Mouse (Mus musculus): Measurements from ENCODE around the gene Stxbp3. TPM values are rescaled to one million over a fixed set of nuclear protein-coding genes. Genes with fewer than 3 reads are reported as not detected.

Stxbp3 gene
- polyA plus RNA-seq, 1 experiment from 2014 or later = 29.2 TPM

DNA sequence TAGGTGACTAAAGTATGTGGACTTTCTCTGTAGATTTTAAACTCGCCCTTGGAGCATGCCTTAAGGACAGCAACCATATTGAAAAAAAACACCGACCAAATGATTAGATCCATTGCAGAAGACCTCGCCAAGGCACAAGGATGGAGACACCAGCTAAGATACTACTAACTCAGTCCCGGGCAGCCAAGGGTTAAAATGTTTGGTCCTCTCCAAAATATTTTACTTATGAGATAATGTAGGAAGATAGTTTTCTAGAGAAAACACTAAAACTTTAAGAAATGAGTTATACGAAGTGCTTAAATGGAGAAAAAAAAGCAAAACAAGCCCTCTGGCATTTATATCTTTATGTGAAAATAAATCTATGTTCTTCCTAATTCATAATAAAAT is 58.4 kb downstream of the Stxbp3 start:
- no peak for DNase-seq (ENCODE audit: low spot score)
- Histone ChIP-seq H3K4me2 (ENCODE audit: low read depth, low read length) (no peak overlapping the region), H3K4me3 (ENCODE audit: low read depth, low read length) (no peak overlapping the region), H3K27ac (replicated peaks; ENCODE audit: low read depth, low read length) (no peak overlapping the region), H3K27me3 (ENCODE audit: control insufficient read depth, insufficient read depth, low read length) (no peaks in the 10 kb centered on the region), H3K9me3 (replicated peaks; ENCODE audit: control insufficient read depth, low read length) (no peaks in the 10 kb centered on the region), H3K4me1 (ENCODE audit: control insufficient read depth, insufficient read depth, low read length) (no peaks in the 10 kb centered on the region), H3K9ac (replicated peaks; ENCODE audit: low read length) (no peak overlapping the region), H3K36me3 (replicated peaks; ENCODE audit: control insufficient read depth, insufficient read depth, low read depth, low read length) (no peaks in the 10 kb centered on the region)
- 79% methylated on average over 5 of the region's 5 CpGs for WGBS
- ATAC-seq (replicated peaks; ENCODE audit: insufficient number of reproducible peaks, low FRiP score, low TSS enrichment, low read depth) = no peak

DNA sequence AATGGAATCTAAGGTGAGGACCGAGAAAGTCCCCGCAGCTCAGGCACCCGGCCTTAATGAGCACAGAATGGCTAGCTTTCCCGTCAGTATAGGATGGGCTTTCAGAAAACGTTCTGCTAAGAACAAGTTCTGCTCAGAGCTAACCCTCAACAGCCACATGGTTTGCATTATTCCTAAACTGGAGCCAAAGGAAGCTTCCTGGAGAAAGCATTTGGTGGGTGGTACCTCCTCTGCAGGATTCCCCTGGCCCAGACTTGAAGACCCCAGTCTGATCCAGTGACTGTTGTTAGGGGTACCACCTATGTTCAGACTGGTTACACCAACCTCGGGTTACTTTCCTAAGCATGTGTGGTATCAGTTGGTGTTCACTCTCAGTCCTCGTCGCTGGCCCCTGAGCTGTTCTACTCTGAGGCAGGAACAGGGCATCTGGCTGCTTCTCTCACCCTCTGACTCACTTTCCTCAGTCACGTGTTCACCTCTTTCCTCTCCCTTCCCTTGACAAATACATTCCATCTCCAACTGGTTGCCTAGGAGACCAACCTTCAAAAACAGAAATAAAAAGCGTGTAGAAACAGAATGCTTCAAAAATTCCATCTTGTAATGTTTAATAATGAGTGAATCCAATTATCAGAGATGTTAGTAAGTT is 59.0 kb downstream of the Stxbp3 start:
- Histone ChIP-seq H3K4me3 (ENCODE audit: low read depth, low read length) (no peak overlapping the region), H3K4me2 (ENCODE audit: low read depth, low read length) (no peak overlapping the region), H3K27ac (replicated peaks; ENCODE audit: low read depth, low read length) (no peak overlapping the region), H3K36me3 (replicated peaks; ENCODE audit: control insufficient read depth, insufficient read depth, low read depth, low read length) (no peaks in the 10 kb centered on the region), H3K4me1 (ENCODE audit: control insufficient read depth, insufficient read depth, low read length) (no peaks in the 10 kb centered on the region), H3K27me3 (ENCODE audit: control insufficient read depth, insufficient read depth, low read length) (no peaks in the 10 kb centered on the region), H3K9ac (replicated peaks; ENCODE audit: low read length) (no peak overlapping the region), H3K9me3 (replicated peaks; ENCODE audit: control insufficient read depth, low read length) (no peaks in the 10 kb centered on the region)
- ATAC-seq (replicated peaks; ENCODE audit: insufficient number of reproducible peaks, low FRiP score, low TSS enrichment, low read depth) = no peak
- peak; percentile 50 for DNase-seq (ENCODE audit: low spot score)
- 60% methylated on average over 10 of the region's 10 CpGs for WGBS

DNA sequence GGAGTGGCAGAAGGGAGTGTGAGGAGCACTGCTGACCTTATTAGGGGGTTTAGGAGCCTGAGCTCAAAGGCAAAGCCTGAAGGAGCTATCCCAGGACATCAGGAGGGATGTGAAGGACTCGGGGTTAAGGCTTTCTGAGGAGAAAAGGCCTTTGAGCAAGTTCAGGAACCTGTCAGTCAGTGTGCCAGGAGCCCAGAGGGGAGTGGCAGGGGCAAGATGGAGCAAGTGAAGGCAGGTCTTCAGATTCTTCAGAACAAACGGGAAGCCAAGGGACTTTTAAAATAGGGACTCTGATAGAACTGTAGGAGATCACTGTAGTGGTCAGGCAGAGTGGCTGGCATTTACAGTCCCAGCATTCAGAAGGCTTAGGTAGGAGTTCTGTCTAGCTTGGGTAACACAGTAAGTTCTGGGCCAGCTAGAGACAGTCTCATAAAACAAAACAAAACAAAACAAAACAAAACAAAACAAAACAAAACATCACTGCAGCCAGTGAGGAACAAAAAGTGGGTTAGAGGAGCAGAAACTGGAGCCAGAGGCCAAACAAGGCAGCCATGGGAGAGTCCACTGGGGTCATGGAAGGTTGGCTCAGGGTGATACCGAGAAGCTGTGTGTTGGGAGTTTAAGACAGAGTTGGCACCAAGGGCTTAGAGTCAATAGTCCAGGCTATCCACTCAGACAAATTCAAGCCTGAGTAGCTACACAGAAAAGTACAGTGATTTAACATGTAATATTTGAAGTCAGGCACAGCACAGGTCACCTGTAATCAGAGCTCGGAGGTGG is 61.4 kb downstream of the Stxbp3 start:
- 67% methylated on average over 4 of the region's 4 CpGs for WGBS
- no peaks in the 10 kb centered on the region for H3K9me3 ChIP-seq (replicated peaks; ENCODE audit: control insufficient read depth, low read length)
- ATAC-seq (replicated peaks; ENCODE audit: insufficient number of reproducible peaks, low FRiP score, low TSS enrichment, low read depth) (no peak), DNase-seq (ENCODE audit: low spot score) (no peak)
- no peaks in the 10 kb centered on the region for H3K27me3 ChIP-seq (ENCODE audit: control insufficient read depth, insufficient read depth, low read length)
- no peak overlapping the region for H3K4me2 ChIP-seq (ENCODE audit: low read depth, low read length)
- no peak overlapping the region for H3K27ac ChIP-seq (replicated peaks; ENCODE audit: low read depth, low read length)
- H3K36me3 ChIP-seq (replicated peaks; ENCODE audit: control insufficient read depth, insufficient read depth, low read depth, low read length) = no peaks in the 10 kb centered on the region
- no peak overlapping the region for H3K4me3 ChIP-seq (ENCODE audit: low read depth, low read length)
- no peaks in the 10 kb centered on the region for H3K4me1 ChIP-seq (ENCODE audit: control insufficient read depth, insufficient read depth, low read length)
- no peak overlapping the region for H3K9ac ChIP-seq (replicated peaks; ENCODE audit: low read length)

DNA sequence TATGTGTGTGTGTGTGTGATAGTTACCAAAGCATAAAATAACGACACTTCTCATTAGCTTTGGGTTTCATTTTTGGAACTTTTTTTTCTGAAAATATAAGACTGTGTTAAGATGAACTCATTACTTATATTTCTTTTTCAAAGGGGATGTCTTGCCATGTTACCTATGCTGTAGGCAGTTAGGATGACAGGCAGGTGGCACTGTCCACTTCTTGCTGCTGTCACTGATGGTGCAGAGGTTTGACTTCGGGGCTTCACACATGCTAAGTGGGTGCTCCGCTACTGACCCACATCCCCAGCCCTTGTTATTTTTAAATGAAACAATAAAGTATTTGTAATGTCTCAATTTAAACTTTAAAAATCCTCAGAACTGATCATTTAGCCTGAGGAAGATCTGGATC is 67.5 kb downstream of the Stxbp3 start:
- Histone ChIP-seq H3K4me2 (ENCODE audit: low read depth, low read length) (no peak overlapping the region), H3K4me1 (ENCODE audit: control insufficient read depth, insufficient read depth, low read length) (no peaks in the 10 kb centered on the region), H3K27ac (replicated peaks; ENCODE audit: low read depth, low read length) (no peak overlapping the region), H3K36me3 (replicated peaks; ENCODE audit: control insufficient read depth, insufficient read depth, low read depth, low read length) (no peaks in the 10 kb centered on the region), H3K9me3 (replicated peaks; ENCODE audit: control insufficient read depth, low read length) (no peaks in the 10 kb centered on the region), H3K27me3 (ENCODE audit: control insufficient read depth, insufficient read depth, low read length) (no peaks in the 10 kb centered on the region), H3K9ac (replicated peaks; ENCODE audit: low read length) (no peak overlapping the region), H3K4me3 (ENCODE audit: low read depth, low read length) (no peak overlapping the region)
- 91% methylated on average over 3 of the region's 3 CpGs for WGBS
- ATAC-seq (replicated peaks; ENCODE audit: insufficient number of reproducible peaks, low FRiP score, low TSS enrichment, low read depth) (no peak), DNase-seq (ENCODE audit: low spot score) (no peak)

DNA sequence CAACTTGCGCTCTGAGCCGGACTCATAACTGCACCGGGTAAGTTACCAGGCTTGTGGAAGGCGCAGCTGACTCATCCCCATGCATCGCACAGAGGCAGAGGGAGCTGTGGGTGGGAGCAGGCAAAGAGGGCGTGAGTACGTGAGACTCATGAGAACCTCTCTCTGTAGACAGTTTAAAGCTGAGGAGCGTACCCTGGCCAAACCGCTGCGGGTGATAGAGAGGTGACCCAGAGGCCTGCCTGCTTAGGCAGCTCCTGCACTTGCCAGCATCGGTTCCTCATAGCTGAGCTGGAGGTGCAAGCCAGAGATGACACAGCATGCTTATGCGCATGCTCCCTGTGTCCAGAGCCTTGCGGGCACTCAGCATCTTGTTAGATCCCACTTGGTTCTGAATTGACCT is 68.1 kb downstream of the Stxbp3 start:
- WGBS = 87% methylated on average over 13 of the region's 13 CpGs
- ATAC-seq (replicated peaks; ENCODE audit: insufficient number of reproducible peaks, low FRiP score, low TSS enrichment, low read depth) (no peak), DNase-seq (ENCODE audit: low spot score) (no peak)
- Histone ChIP-seq H3K4me2 (ENCODE audit: low read depth, low read length) (no peak overlapping the region), H3K27ac (replicated peaks; ENCODE audit: low read depth, low read length) (no peak overlapping the region), H3K9ac (replicated peaks; ENCODE audit: low read length) (no peak overlapping the region), H3K4me1 (ENCODE audit: control insufficient read depth, insufficient read depth, low read length) (no peaks in the 10 kb centered on the region), H3K9me3 (replicated peaks; ENCODE audit: control insufficient read depth, low read length) (no peaks in the 10 kb centered on the region), H3K4me3 (ENCODE audit: low read depth, low read length) (no peak overlapping the region), H3K36me3 (replicated peaks; ENCODE audit: control insufficient read depth, insufficient read depth, low read depth, low read length) (no peaks in the 10 kb centered on the region), H3K27me3 (ENCODE audit: control insufficient read depth, insufficient read depth, low read length) (no peaks in the 10 kb centered on the region)

- no peak overlapping the region for H3K9ac ChIP-seq (replicated peaks; ENCODE audit: low read length)
- WGBS = 48% methylated on average over 6 of the region's 6 CpGs
- H3K4me2 ChIP-seq (ENCODE audit: low read depth, low read length) = no peak overlapping the region
- no peak overlapping the region for H3K4me3 ChIP-seq (ENCODE audit: low read depth, low read length)
- H3K27me3 ChIP-seq (ENCODE audit: control insufficient read depth, insufficient read depth, low read length) = no peaks in the 10 kb centered on the region
- peak; percentile 72 for ATAC-seq (replicated peaks; ENCODE audit: insufficient number of reproducible peaks, low FRiP score, low TSS enrichment, low read depth)
- H3K27ac ChIP-seq (replicated peaks; ENCODE audit: low read depth, low read length) = no peak overlapping the region
- no peaks in the 10 kb centered on the region for H3K4me1 ChIP-seq (ENCODE audit: control insufficient read depth, insufficient read depth, low read length)
- DNase-seq (ENCODE audit: low spot score) = peak; percentile 91
- H3K36me3 ChIP-seq (replicated peaks; ENCODE audit: control insufficient read depth, insufficient read depth, low read depth, low read length) = no peaks in the 10 kb centered on the region
- H3K9me3 ChIP-seq (replicated peaks; ENCODE audit: control insufficient read depth, low read length) = no peaks in the 10 kb centered on the region
These were observed 69.5 kb downstream of the Stxbp3 start for GRCm38 (mm10) chr3:108770725-108771368.

DNA sequence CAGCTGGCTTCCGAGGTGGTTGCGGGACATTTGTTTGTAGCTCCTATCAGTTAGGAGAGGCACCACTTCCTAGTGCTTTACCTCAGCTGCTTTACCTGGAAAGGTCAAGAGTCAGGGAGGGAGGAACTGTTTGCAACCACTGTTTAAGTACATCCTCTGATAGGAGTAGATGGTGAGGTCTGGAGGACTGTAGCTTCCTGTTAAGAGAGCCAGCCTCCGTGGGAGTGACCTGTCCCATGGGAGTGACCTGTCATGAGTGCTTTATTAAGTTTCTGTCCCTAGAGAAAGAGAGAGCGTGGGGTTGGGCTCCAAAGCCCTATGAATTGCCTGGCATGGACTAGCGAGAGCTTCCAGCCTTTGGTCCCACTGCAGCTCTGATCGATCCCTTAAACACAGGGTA is 70.8 kb downstream of the Stxbp3 start:
- H3K36me3 ChIP-seq (replicated peaks; ENCODE audit: control insufficient read depth, insufficient read depth, low read depth, low read length) = no peaks in the 10 kb centered on the region
- H3K27ac ChIP-seq (replicated peaks; ENCODE audit: low read depth, low read length) = no peak overlapping the region
- ATAC-seq (replicated peaks; ENCODE audit: insufficient number of reproducible peaks, low FRiP score, low TSS enrichment, low read depth) (no peak), DNase-seq (ENCODE audit: low spot score) (no peak)
- no peak overlapping the region for H3K4me3 ChIP-seq (ENCODE audit: low read depth, low read length)
- no peaks in the 10 kb centered on the region for H3K9me3 ChIP-seq (replicated peaks; ENCODE audit: control insufficient read depth, low read length)
- no peak overlapping the region for H3K9ac ChIP-seq (replicated peaks; ENCODE audit: low read length)
- H3K4me2 ChIP-seq (ENCODE audit: low read depth, low read length) = no peak overlapping the region
- no peaks in the 10 kb centered on the region for H3K27me3 ChIP-seq (ENCODE audit: control insufficient read depth, insufficient read depth, low read length)
- H3K4me1 ChIP-seq (ENCODE audit: control insufficient read depth, insufficient read depth, low read length) = no peaks in the 10 kb centered on the region
- 74% methylated on average over 6 of the region's 6 CpGs for WGBS

- Histone ChIP-seq H3K4me2 (ENCODE audit: low read depth, low read length) (no peak overlapping the region), H3K27me3 (ENCODE audit: control insufficient read depth, insufficient read depth, low read length) (no peaks in the 10 kb centered on the region), H3K36me3 (replicated peaks; ENCODE audit: control insufficient read depth, insufficient read depth, low read depth, low read length) (no peaks in the 10 kb centered on the region), H3K4me3 (ENCODE audit: low read depth, low read length) (no peak overlapping the region), H3K9ac (replicated peaks; ENCODE audit: low read length) (no peak overlapping the region), H3K4me1 (ENCODE audit: control insufficient read depth, insufficient read depth, low read length) (no peaks in the 10 kb centered on the region), H3K9me3 (replicated peaks; ENCODE audit: control insufficient read depth, low read length) (no peaks in the 10 kb centered on the region), H3K27ac (replicated peaks; ENCODE audit: low read depth, low read length) (no peak overlapping the region)
- no peak for DNase-seq (ENCODE audit: low spot score)
- no peak for ATAC-seq (replicated peaks; ENCODE audit: insufficient number of reproducible peaks, low FRiP score, low TSS enrichment, low read depth)
- WGBS = 80% methylated on average over 10 of the region's 10 CpGs
These were observed 72.9 kb downstream of the Stxbp3 start for GRCm38 (mm10) chr3:108767416-108767815.
